Mouse (Mus musculus): Measurements from ENCODE around the gene Atg101. TPM values are rescaled to one million over a fixed set of nuclear protein-coding genes. Genes with fewer than 3 reads are reported as not detected.
A peak's percentile ranks its signal among the peaks of the same experiment; 100 is the strongest.

Atg101 gene
- polyA plus RNA-seq, 1 experiment from 2014 or later: 49.4 TPM

- H3K4me2 ChIP-seq: no peak overlapping the region
- no peak overlapping the region for H3K27ac ChIP-seq (ENCODE audit: low read depth, low read length)
- H3K9me3 ChIP-seq (replicated peaks; ENCODE audit: control insufficient read depth, low read length): no peaks in the 10 kb centered on the region
- no peak for ATAC-seq (replicated peaks; ENCODE audit: insufficient number of reproducible peaks, low FRiP score, low TSS enrichment)
- peaks cover 16% of the 10 kb centered on the region for H3K36me3 ChIP-seq (ENCODE audit: control insufficient read depth, insufficient read depth, low read length)
- WGBS (ENCODE audit: insufficient replicate concordance): 88% methylated on average over 15 of the region's 15 CpGs
- H3K27me3 ChIP-seq (ENCODE audit: control insufficient read depth, insufficient read depth, low read length): no peaks in the 10 kb centered on the region
- peaks cover 13% of the 10 kb centered on the region for H3K4me1 ChIP-seq (ENCODE audit: control insufficient read depth, insufficient read depth, low read length)
- no peak overlapping the region for H3K4me3 ChIP-seq (ENCODE audit: low read depth, low read length)
- H3K9ac ChIP-seq (ENCODE audit: low read depth, low read length): no peak overlapping the region
Observed at GRCm38 (mm10) chr15:101271513-101271912, 12.6 kb upstream of the Atg101 start.

- H3K36me3 ChIP-seq (ENCODE audit: control insufficient read depth, insufficient read depth, low read length): peaks cover 16% of the 10 kb centered on the region
- peaks cover 11% of the 10 kb centered on the region for H3K4me1 ChIP-seq (ENCODE audit: control insufficient read depth, insufficient read depth, low read length)
- H3K4me3 ChIP-seq (ENCODE audit: low read depth, low read length): no peak overlapping the region
- H3K27ac ChIP-seq (ENCODE audit: low read depth, low read length): no peak overlapping the region
- H3K27me3 ChIP-seq (ENCODE audit: control insufficient read depth, insufficient read depth, low read length): no peaks in the 10 kb centered on the region
- no peak for ATAC-seq (replicated peaks; ENCODE audit: insufficient number of reproducible peaks, low FRiP score, low TSS enrichment)
- H3K9me3 ChIP-seq (replicated peaks; ENCODE audit: control insufficient read depth, low read length): no peaks in the 10 kb centered on the region
- H3K4me2 ChIP-seq: no peak overlapping the region
- WGBS (ENCODE audit: insufficient replicate concordance): 42% methylated on average over 6 of the region's 6 CpGs
- no peak overlapping the region for H3K9ac ChIP-seq (ENCODE audit: low read depth, low read length)
Observed at GRCm38 (mm10) chr15:101274380-101274779, 9.7 kb upstream of the Atg101 start.

- no peak overlapping the region for H3K4me2 ChIP-seq
Observed at GRCm38 (mm10) chr15:101277351-101277899, 6.6 kb upstream of the Atg101 start.

GRCm38 (mm10) chr15:101278589-101278988 lies 5.5 kb upstream of the Atg101 start:
- H3K9me3 ChIP-seq (replicated peaks; ENCODE audit: control insufficient read depth, low read length): no peaks in the 10 kb centered on the region
- H3K4me1 ChIP-seq (ENCODE audit: control insufficient read depth, insufficient read depth, low read length): peaks cover 14% of the 10 kb centered on the region
- WGBS (ENCODE audit: insufficient replicate concordance): 52% methylated on average over 5 of the region's 5 CpGs
- H3K9ac ChIP-seq (ENCODE audit: low read depth, low read length): peak overlapping the region; percentile 34; the same call in 1 of the 2 replicates
- no peaks in the 10 kb centered on the region for H3K27me3 ChIP-seq (ENCODE audit: control insufficient read depth, insufficient read depth, low read length)
- ATAC-seq (replicated peaks; ENCODE audit: insufficient number of reproducible peaks, low FRiP score, low TSS enrichment): no peak
- H3K36me3 ChIP-seq (ENCODE audit: control insufficient read depth, insufficient read depth, low read length): no peaks in the 10 kb centered on the region; the same call in 1 of the 2 replicates
- H3K27ac ChIP-seq (ENCODE audit: low read depth, low read length): no peak overlapping the region
- H3K4me2 ChIP-seq: no peak overlapping the region
- H3K4me3 ChIP-seq (ENCODE audit: low read depth, low read length): no peak overlapping the region

More at GRCm38 (mm10) chr15:101277351-101277899, 6.6 kb upstream of the Atg101 start:
- ATAC-seq (replicated peaks; ENCODE audit: insufficient number of reproducible peaks, low FRiP score, low TSS enrichment): no peak
- H3K27ac ChIP-seq (ENCODE audit: low read depth, low read length): no peak overlapping the region
- H3K4me1 ChIP-seq (ENCODE audit: control insufficient read depth, insufficient read depth, low read length): peaks cover 14% of the 10 kb centered on the region
- no peaks in the 10 kb centered on the region for H3K9me3 ChIP-seq (replicated peaks; ENCODE audit: control insufficient read depth, low read length)
- 53% methylated on average over 11 of the region's 11 CpGs for WGBS (ENCODE audit: insufficient replicate concordance)
- H3K4me3 ChIP-seq (ENCODE audit: low read depth, low read length): no peak overlapping the region
- H3K27me3 ChIP-seq (ENCODE audit: control insufficient read depth, insufficient read depth, low read length): no peaks in the 10 kb centered on the region
- peaks cover 9% of the 10 kb centered on the region; the same call in 1 of the 2 replicates for H3K36me3 ChIP-seq (ENCODE audit: control insufficient read depth, insufficient read depth, low read length)
- no peak overlapping the region for H3K9ac ChIP-seq (ENCODE audit: low read depth, low read length)

GRCm38 (mm10) chr15:101279430-101279999 lies 4.6 kb upstream of the Atg101 start:
- H3K36me3 ChIP-seq (ENCODE audit: control insufficient read depth, insufficient read depth, low read length): no peaks in the 10 kb centered on the region
- H3K4me3 ChIP-seq (ENCODE audit: low read depth, low read length): no peak overlapping the region
- 47% methylated on average over 12 of the region's 12 CpGs for WGBS (ENCODE audit: insufficient replicate concordance)
- no peaks in the 10 kb centered on the region for H3K27me3 ChIP-seq (ENCODE audit: control insufficient read depth, insufficient read depth, low read length)
- no peaks in the 10 kb centered on the region for H3K9me3 ChIP-seq (replicated peaks; ENCODE audit: control insufficient read depth, low read length)
- no peak overlapping the region for H3K4me2 ChIP-seq
- no peak for ATAC-seq (replicated peaks; ENCODE audit: insufficient number of reproducible peaks, low FRiP score, low TSS enrichment)
- H3K4me1 ChIP-seq (ENCODE audit: control insufficient read depth, insufficient read depth, low read length): peaks cover 14% of the 10 kb centered on the region
- no peak overlapping the region for H3K27ac ChIP-seq (ENCODE audit: low read depth, low read length)
- H3K9ac ChIP-seq (ENCODE audit: low read depth, low read length): peak overlapping the region; percentile 46; the same call in 1 of the 2 replicates

GRCm38 (mm10) chr15:101282471-101282870 lies 1.6 kb upstream of the Atg101 start:
- no peaks in the 10 kb centered on the region for H3K27me3 ChIP-seq (ENCODE audit: control insufficient read depth, insufficient read depth, low read length)
- H3K4me2 ChIP-seq: no peak overlapping the region
- no peak overlapping the region for H3K4me3 ChIP-seq (ENCODE audit: low read depth, low read length)
- H3K4me1 ChIP-seq (ENCODE audit: control insufficient read depth, insufficient read depth, low read length): peaks cover 21% of the 10 kb centered on the region
- H3K9ac ChIP-seq (ENCODE audit: low read depth, low read length): no peak overlapping the region
- WGBS (ENCODE audit: insufficient replicate concordance): 62% methylated on average over 5 of the region's 5 CpGs
- H3K9me3 ChIP-seq (replicated peaks; ENCODE audit: control insufficient read depth, low read length): no peaks in the 10 kb centered on the region
- no peak for ATAC-seq (replicated peaks; ENCODE audit: insufficient number of reproducible peaks, low FRiP score, low TSS enrichment)
- H3K36me3 ChIP-seq (ENCODE audit: control insufficient read depth, insufficient read depth, low read length): no peaks in the 10 kb centered on the region; the same call in 1 of the 2 replicates
- no peak overlapping the region for H3K27ac ChIP-seq (ENCODE audit: low read depth, low read length)

GRCm38 (mm10) chr15:101283183-101283910 lies 725 bp upstream of the Atg101 start:
- Histone ChIP-seq H3K4me2 (peak overlapping the region; percentile 98), H3K4me3 (ENCODE audit: low read depth, low read length) (peak overlapping the region; percentile 87), H3K27ac (ENCODE audit: low read depth, low read length) (peak overlapping the region; percentile 65), H3K27me3 (ENCODE audit: control insufficient read depth, insufficient read depth, low read length) (no peaks in the 10 kb centered on the region), H3K36me3 (ENCODE audit: control insufficient read depth, insufficient read depth, low read length) (no peaks in the 10 kb centered on the region; the same call in 1 of the 2 replicates), H3K4me1 (ENCODE audit: control insufficient read depth, insufficient read depth, low read length) (peaks cover 20% of the 10 kb centered on the region), H3K9me3 (replicated peaks; ENCODE audit: control insufficient read depth, low read length) (no peaks in the 10 kb centered on the region), H3K9ac (ENCODE audit: low read depth, low read length) (peak overlapping the region; percentile 84)
- 3% methylated on average over 26 of the region's 26 CpGs for WGBS (ENCODE audit: insufficient replicate concordance)
- peak; percentile 15; the same call in 1 of the 2 replicates for ATAC-seq (replicated peaks; ENCODE audit: insufficient number of reproducible peaks, low FRiP score, low TSS enrichment)

- no peaks in the 10 kb centered on the region for H3K27me3 ChIP-seq (ENCODE audit: control insufficient read depth, insufficient read depth, low read length)
- H3K4me2 ChIP-seq: no peak overlapping the region
- 69% methylated on average over 9 of the region's 9 CpGs for WGBS (ENCODE audit: insufficient replicate concordance)
- ATAC-seq (replicated peaks; ENCODE audit: insufficient number of reproducible peaks, low FRiP score, low TSS enrichment): no peak
- peaks cover 7% of the 10 kb centered on the region for H3K36me3 ChIP-seq (ENCODE audit: control insufficient read depth, insufficient read depth, low read length)
- no peak overlapping the region for H3K27ac ChIP-seq (ENCODE audit: low read depth, low read length)
- peaks cover 8% of the 10 kb centered on the region for H3K4me1 ChIP-seq (ENCODE audit: control insufficient read depth, insufficient read depth, low read length)
- H3K9ac ChIP-seq (ENCODE audit: low read depth, low read length): no peak overlapping the region
- H3K9me3 ChIP-seq (replicated peaks; ENCODE audit: control insufficient read depth, low read length): no peaks in the 10 kb centered on the region
- H3K4me3 ChIP-seq (ENCODE audit: low read depth, low read length): no peak overlapping the region
Observed at GRCm38 (mm10) chr15:101286129-101286770, 2.2 kb downstream of the Atg101 start.

Data from heart, embryonic 11.5 days (tissue).